Mouse (Mus musculus) ES-E14 (cell line): ENCODE measurements around the gene Gm39115.

Source experiments
- CHD2 ChIP-seq: IDR thresholded peaks from 2 replicates; pipeline ENCODE4 v1.6.1; 2014; ENCODE audit warnings: mild to moderate bottlenecking, low read depth, low read length, inconsistent platforms
- HCFC1 ChIP-seq: IDR thresholded peaks from 2 replicates; pipeline ENCODE4 v1.6.1; 2012; ENCODE audit warnings: low read length, inconsistent platforms, borderline replicate concordance; ENCODE audit not compliant: insufficient read depth
- MAFK ChIP-seq: IDR thresholded peaks from 2 replicates; pipeline ENCODE4 v1.6.1; 2014; ENCODE audit warnings: mild to moderate bottlenecking, low read depth, low read length, inconsistent platforms; ENCODE audit not compliant: insufficient read depth
- ZC3H11A ChIP-seq: IDR thresholded peaks from 2 replicates; pipeline ENCODE4 v1.6.1; 2012; ENCODE audit warnings: low read depth, mild to moderate bottlenecking, inconsistent platforms, low read length, borderline replicate concordance
- ZNF384 ChIP-seq: IDR thresholded peaks from 2 replicates; pipeline ENCODE4 v1.6.1; 2012; ENCODE audit warnings: low read depth, low read length, inconsistent platforms

- TF ChIP-seq ZNF384 (no peak), MAFK (no peak), ZC3H11A (peak; percentile 60; the same call in 1 of the 2 replicates), CHD2 (no peak), HCFC1 (no peak)
Observed at GRCm38 (mm10) chr7:142097776-142098175, 38.1 kb downstream of the Gm39115 start.
